Mouse (Mus musculus) midbrain, embryonic 16.5 days (tissue): ENCODE measurements at regions not wholly inside any gene's neighbourhood (a gene's known extent, or its start where the extent isn't known, plus 50 kb on each side); places are given as distances from the start of the nearest gene placed in this dataset.
A peak's percentile ranks its signal among the peaks of the same experiment; 100 is the strongest.

Experiments used
- ATAC-seq: fragments of 200-750 bp; cut with Nextera tagmentation; 2 replicates; pipeline ENCODE4 v1.8.0; 2017; ENCODE audit warnings: moderate TSS enrichment
- H3K27ac ChIP-seq: fragments of 300-500 bp; sonication (generic); 2 replicates; pipeline ENCODE4 v1.5.1; 2014; ENCODE audit warnings: mild to moderate bottlenecking, low read length, mixed read lengths
- H3K27me3 ChIP-seq: fragments of 300-500 bp; sonication (generic); 2 replicates; pipeline ENCODE4 v1.6.1; 2014; ENCODE audit warnings: low read depth, low read length, mixed read lengths; ENCODE audit not compliant: control insufficient read depth, insufficient read depth
- H3K36me3 ChIP-seq: fragments of 300-500 bp; sonication (generic); 2 replicates; pipeline ENCODE4 v1.6.1; 2014; ENCODE audit warnings: mild to moderate bottlenecking, low read length, moderate library complexity, mixed read lengths; ENCODE audit not compliant: control insufficient read depth, insufficient read depth
- H3K4me1 ChIP-seq: fragments of 300-500 bp; sonication (generic); 2 replicates; pipeline ENCODE4 v1.6.1; 2014; ENCODE audit warnings: mild to moderate bottlenecking, low read length, mixed read lengths; ENCODE audit not compliant: control insufficient read depth, insufficient read depth
- H3K4me2 ChIP-seq: fragments of 300-500 bp; sonication (generic); 2 replicates; pipeline ENCODE4 v1.6.1; 2014; ENCODE audit warnings: mild to moderate bottlenecking, low read length, mixed read lengths
- H3K4me3 ChIP-seq: fragments of 300-500 bp; sonication (generic); 2 replicates; pipeline ENCODE4 v1.5.1; 2014; ENCODE audit warnings: low read depth, mild to moderate bottlenecking, low read length, moderate library complexity, mixed read lengths
- H3K9ac ChIP-seq: fragments of 300-500 bp; sonication (generic); 2 replicates; pipeline ENCODE4 v1.6.1; 2014; ENCODE audit warnings: low read depth, low read length, mixed read lengths
- H3K9me3 ChIP-seq: fragments of 300-500 bp; sonication (generic); replicated peaks from 2 replicates; pipeline ENCODE4 v1.6.1; 2014; ENCODE audit warnings: mild to moderate bottlenecking, low read length, mixed read lengths; ENCODE audit not compliant: control insufficient read depth, poor library complexity, severe bottlenecking
- WGBS: fragments of 180-500 bp; shearing (Covaris S2); extraction: QIAGEN DNeasy Blood & Tissue Kit; methylation state at CpG from one replicate; pipeline ENCODE4 v1.1.7; 2014; 5-methylcytosine and 5-hydroxymethylcytosine counted together

- H3K4me2 ChIP-seq, result no peak overlapping the region
- H3K27ac ChIP-seq, result no peak overlapping the region
- no peak overlapping the region for H3K9ac ChIP-seq
- no peaks in the 10 kb centered on the region for H3K36me3 ChIP-seq
- H3K27me3 ChIP-seq, result no peaks in the 10 kb centered on the region
- WGBS, result 21% methylated on average over 3 of the region's 3 CpGs
- no peaks in the 10 kb centered on the region for H3K9me3 ChIP-seq
- no peak overlapping the region for H3K4me3 ChIP-seq
- ATAC-seq, result peak; percentile 70
- H3K4me1 ChIP-seq, result no peaks in the 10 kb centered on the region
Measured at GRCm38 (mm10) chr11:26996292-26997099, 402.7 kb upstream of the Vrk2 start.

DNA sequence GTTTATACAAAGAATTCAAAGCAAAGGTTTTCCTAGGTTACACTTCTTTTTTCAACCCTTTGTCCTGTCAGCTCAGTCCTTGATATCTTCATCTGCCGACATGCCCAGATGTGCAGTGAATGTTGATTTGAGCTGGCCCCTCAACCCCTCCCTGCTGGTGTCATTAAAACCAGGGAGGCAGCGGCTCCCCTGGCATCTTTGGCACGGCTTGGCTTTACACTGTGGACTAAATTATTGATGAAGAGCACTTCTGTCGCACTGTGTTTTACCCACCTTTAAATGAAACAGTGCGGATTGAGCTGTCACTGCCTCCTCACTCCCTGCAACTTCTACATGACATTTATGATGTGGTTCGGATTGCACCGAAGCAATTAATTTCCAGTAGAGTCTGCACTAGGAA is 387.4 kb upstream of the Vrk2 start:
- H3K27ac ChIP-seq, result peak overlapping the region; percentile 11; the same call in 1 of the 2 replicates
- no peaks in the 10 kb centered on the region for H3K36me3 ChIP-seq
- peak overlapping the region; percentile 42 for H3K4me2 ChIP-seq
- WGBS, result 24% methylated on average over 7 of the region's 7 CpGs
- peaks cover 5% of the 10 kb centered on the region; the same call in 1 of the 2 replicates for H3K4me1 ChIP-seq
- H3K9ac ChIP-seq, result no peak overlapping the region
- H3K27me3 ChIP-seq, result no peaks in the 10 kb centered on the region
- no peak overlapping the region for H3K4me3 ChIP-seq
- ATAC-seq, result peak; percentile 96
- no peaks in the 10 kb centered on the region for H3K9me3 ChIP-seq

- H3K36me3 ChIP-seq, result no peaks in the 10 kb centered on the region
- no peak for ATAC-seq
- 68% methylated on average over 8 of the region's 8 CpGs for WGBS
- H3K27ac ChIP-seq, result no peak overlapping the region
- no peaks in the 10 kb centered on the region for H3K27me3 ChIP-seq
- no peaks in the 10 kb centered on the region for H3K9me3 ChIP-seq
- no peak overlapping the region for H3K4me3 ChIP-seq
- H3K4me2 ChIP-seq, result no peak overlapping the region
- no peaks in the 10 kb centered on the region for H3K4me1 ChIP-seq
- H3K9ac ChIP-seq, result no peak overlapping the region
Measured at GRCm38 (mm10) chr11:26972533-26973081, 378.8 kb upstream of the Vrk2 start.

DNA sequence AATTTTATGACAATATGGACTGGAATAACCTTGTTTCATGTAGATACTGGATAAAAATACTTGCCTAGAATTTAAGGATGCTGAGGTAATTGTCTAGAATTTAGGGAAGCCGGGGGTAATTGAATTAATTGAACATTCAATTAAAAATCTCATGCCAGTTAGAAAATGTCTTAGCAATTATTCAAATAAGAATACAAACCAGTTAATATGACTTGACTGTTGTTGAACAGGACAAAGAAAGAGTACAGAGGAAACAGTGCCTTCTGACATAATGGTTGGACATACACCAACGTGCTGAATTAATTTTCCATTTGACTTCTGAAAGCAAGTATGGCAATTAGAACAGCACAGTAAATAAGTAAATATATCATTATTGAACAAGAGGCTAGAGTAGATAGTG is 377.4 kb upstream of the Vrk2 start:
- Histone ChIP-seq H3K4me3 (no peak overlapping the region), H3K4me1 (no peaks in the 10 kb centered on the region), H3K27me3 (no peaks in the 10 kb centered on the region), H3K27ac (no peak overlapping the region), H3K36me3 (no peaks in the 10 kb centered on the region), H3K4me2 (no peak overlapping the region), H3K9ac (no peak overlapping the region), H3K9me3 (no peaks in the 10 kb centered on the region)
- WGBS, result 69% methylated on average over 2 of the region's 2 CpGs
- ATAC-seq, result no peak

DNA sequence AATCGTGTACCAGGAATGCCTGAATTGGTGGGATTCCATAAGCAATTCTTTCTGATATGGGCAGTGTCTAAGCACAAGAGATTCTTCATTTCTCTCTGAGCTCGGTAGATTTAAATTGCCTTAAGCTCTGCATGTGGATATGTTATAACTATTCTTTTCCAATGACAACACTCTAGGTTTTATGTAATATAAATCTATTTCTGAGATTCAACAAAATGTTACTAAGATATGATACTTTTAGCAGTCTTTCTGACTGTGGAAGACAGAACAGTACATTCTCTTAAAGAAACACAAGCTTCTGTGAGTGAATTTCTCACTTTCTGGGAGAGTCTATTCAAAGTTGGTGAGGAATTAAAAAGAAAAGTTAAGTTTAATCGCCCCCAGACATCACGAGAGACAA is 373.6 kb upstream of the Vrk2 start:
- Histone ChIP-seq H3K9me3 (no peaks in the 10 kb centered on the region), H3K4me1 (0 out of 2 replicates have a peak, but pooled peaks cover 2% of the 10 kb centered on the region), H3K36me3 (no peaks in the 10 kb centered on the region), H3K27me3 (no peaks in the 10 kb centered on the region), H3K4me3 (no peak overlapping the region), H3K4me2 (no peak overlapping the region), H3K27ac (no peak overlapping the region), H3K9ac (no peak overlapping the region)
- whole genome bisulfite sequencing, result 75% methylated on average over 4 of the region's 4 CpGs
- no peak for ATAC-seq

DNA sequence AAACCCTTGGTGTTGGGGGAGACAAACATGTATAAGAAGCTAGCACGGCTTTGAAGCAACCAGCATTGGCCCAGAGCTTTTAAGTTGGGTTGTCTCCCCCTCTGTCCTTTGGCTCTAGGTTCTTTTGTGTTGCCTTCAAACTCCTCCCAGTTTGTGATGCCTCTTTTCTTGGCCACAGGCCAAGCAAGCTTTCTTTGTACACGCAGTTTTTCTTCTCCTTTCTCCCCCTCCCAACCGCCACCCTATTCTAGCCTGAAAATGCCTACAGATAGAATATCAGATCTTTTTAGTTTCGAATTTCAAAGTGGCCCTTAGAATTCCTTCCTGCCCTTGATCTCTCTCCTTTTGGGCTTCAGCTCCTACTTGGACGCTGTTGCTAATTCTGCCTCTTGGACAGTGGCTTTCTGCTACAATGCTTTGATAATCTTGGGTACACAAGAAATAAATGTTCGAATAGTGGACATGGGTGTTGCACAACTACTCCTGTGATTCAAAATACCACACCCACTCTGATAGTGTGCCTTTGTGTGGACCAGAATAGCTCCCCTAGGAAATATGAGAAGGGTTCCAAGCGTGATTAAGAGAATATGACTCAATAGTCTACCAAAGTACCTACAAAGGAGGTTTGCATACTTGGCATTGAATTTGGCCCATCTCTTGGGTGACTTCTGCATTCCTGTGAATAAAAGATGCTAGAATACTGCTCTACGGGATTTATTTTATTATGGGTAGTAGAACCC is 369.3 kb upstream of the Vrk2 start:
- H3K27me3 ChIP-seq, result no peaks in the 10 kb centered on the region
- no peak for ATAC-seq
- H3K36me3 ChIP-seq, result no peaks in the 10 kb centered on the region
- H3K4me2 ChIP-seq, result no peak overlapping the region
- WGBS, result 40% methylated on average over 8 of the region's 8 CpGs
- no peak overlapping the region; the same call in 1 of the 2 replicates for H3K27ac ChIP-seq
- no peaks in the 10 kb centered on the region for H3K9me3 ChIP-seq
- no peak overlapping the region for H3K4me3 ChIP-seq
- H3K4me1 ChIP-seq, result peaks cover 7% of the 10 kb centered on the region; the same call in 1 of the 2 replicates
- H3K9ac ChIP-seq, result no peak overlapping the region

DNA sequence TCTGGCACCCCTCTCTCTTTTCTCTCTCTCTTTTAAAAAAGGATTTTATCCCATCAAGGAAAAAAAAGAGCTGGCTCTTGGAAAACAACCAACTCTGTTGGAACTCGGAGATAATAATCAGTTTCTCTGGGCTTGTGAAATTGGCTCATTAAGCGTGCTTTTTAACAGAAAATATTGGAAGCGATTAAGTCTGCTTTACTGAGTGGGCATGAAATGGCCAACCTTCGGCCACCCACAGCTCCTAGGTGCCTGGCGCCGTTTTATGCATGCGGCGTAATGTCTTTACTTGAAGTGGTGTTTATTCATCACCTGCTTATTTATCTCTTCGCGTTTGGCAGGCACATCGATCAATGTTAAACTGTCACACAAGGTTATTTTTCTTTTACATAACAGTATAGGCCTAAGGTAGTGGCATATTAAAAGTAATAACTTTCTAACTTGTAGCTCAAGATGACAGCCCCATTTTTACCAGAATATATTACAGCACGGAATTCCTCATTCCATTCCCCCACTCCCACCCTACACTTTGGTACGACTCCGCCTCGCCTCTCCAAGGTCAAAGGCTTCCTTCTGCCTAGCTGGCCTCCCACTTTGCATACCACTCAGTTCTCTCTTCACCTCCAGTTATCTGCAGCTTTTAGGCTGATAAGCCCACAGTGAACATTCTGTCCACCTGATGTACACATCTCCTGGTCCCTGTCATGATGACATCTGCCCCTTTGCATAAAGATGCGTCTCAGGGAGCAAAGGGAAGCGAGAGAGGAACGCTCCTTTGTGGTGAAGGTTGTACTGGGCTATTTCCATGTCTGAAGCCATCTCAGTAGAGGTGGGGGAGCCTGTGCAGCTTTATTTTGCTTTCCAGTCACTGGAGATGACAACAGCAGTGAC is 368.5 kb upstream of the Vrk2 start:
- peak; percentile 57 for ATAC-seq
- no peaks in the 10 kb centered on the region for H3K36me3 ChIP-seq
- no peaks in the 10 kb centered on the region for H3K27me3 ChIP-seq
- H3K4me3 ChIP-seq, result no peak overlapping the region
- H3K4me2 ChIP-seq, result no peak overlapping the region
- peak overlapping the region; percentile 38; the same call in 1 of the 2 replicates for H3K27ac ChIP-seq
- 43% methylated on average over 18 of the region's 18 CpGs for WGBS
- no peak overlapping the region for H3K9ac ChIP-seq
- H3K4me1 ChIP-seq, result peaks cover 7% of the 10 kb centered on the region; the same call in 1 of the 2 replicates
- H3K9me3 ChIP-seq, result no peaks in the 10 kb centered on the region

- ATAC-seq, result peak; percentile 97
- WGBS, result 1% methylated on average over 5 of the region's 5 CpGs
- Histone ChIP-seq H3K9me3 (no peaks in the 10 kb centered on the region), H3K4me2 (peak overlapping the region; percentile 29), H3K27ac (0 out of 2 replicates have a peak overlapping the region, but pooled peaks have one; percentile 23), H3K4me1 (peaks cover 7% of the 10 kb centered on the region; the same call in 1 of the 2 replicates), H3K27me3 (no peaks in the 10 kb centered on the region), H3K4me3 (no peak overlapping the region), H3K36me3 (no peaks in the 10 kb centered on the region), H3K9ac (peak overlapping the region; percentile 8; the same call in 1 of the 2 replicates)
Measured at GRCm38 (mm10) chr11:26961336-26961980, 367.7 kb upstream of the Vrk2 start.
